Mouse (Mus musculus) liver, postnatal 0 days (tissue): ENCODE data around the gene Kti12.

Source experiments
- CTCF ChIP-seq: sonication (generic); IDR thresholded peaks from 2 replicates; pipeline ENCODE4 v1.5.1; 2016; ENCODE audit warnings: antibody characterized with exemption, low read depth
- EP300 ChIP-seq: IDR thresholded peaks from 2 replicates; pipeline ENCODE4 v1.6.1; 2016; ENCODE audit warnings: antibody characterized with exemption, low read depth, mild to moderate bottlenecking

DNA sequence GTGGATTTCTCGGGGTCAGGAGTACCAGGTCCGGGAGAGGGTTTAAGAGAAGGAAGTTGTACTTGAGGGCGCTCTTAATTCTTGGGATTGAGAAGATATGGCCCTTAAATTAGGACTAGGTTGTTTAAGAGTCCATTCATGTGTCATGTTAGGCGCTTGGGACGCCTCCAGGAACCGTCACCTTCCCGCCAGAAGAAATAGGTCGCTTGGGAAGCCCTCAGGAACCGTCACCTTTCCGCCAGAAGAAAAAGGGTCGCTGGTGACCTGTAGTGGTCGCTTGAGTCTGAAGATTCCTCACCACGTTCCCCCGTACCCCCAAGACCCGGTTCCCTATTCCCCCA is 12.6 kb upstream of the Kti12 start:
- TF ChIP-seq CTCF: no peak
- no peak for TF ChIP-seq EP300
